7 mouse cellular contexts compared by ENCODE assay signal in the genomic region with DNA sequence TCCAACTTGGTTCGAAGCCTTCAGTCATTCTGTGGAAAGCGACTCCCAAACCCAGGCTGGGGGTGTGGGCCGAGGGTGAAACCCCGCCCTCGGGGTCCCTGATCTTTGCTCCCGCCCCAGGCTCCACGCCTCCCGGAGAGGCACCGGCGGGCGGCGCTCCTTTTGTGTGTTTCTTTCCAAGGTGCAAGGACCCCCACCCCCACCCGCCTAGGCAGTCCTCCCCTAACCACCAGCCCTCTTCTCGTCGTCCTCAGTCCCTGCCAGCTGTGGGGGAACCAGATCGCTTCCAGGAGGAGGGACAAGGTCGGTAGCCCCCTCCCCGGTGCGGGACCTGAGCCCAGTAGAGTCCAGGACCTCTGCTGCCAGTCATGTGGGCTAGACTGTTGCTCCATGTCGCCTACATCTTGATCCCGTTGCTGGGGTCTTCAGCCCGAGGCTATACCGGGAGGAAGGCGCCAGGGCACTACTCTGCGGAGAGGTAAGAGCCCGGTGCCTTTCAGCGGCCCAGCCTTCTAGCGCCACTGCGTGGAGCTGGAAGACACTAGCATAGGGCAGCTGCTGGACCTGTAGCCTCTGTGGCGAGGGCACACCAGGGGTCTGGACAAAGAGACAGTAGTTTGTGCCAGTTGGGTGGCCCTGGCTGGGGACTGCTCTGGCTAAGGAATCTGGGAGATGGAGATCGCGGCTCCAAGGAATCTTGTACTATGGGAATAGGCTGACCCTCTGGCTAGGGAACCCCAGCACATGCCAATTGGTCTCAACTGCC. TPM values are rescaled to one million over a fixed set of nuclear protein-coding genes. Genes with fewer than 3 reads are reported as not detected.
DNase-seq lines count a peak whose midpoint lies in the region; TF ChIP-seq lines count a peak whose summit lies in the region.

Gene Vwce, plus strand, starts transcription at position 108 of the 766 bp plus-strand sequence.

- TF ChIP-seq CTCF in spleen, adult 2 months (IDR thresholded peaks at IDR 0.05; ENCODE audit: extremely low read depth, insufficient read depth, insufficient read length, insufficient replicate concordance), result no peak

- H3K9me3 ChIP-seq in megakaryocyte, embryonic 14.5 days, result no peaks in the 10 kb centered on the region

- TF ChIP-seq POLR2A in spleen, adult 2 months (IDR thresholded peaks at IDR 0.05; ENCODE audit: low read depth, low read length), result no peak

- H3K27me3 ChIP-seq in megakaryocyte, embryonic 14.5 days (replicated peaks), result peaks cover 33% of the 10 kb centered on the region
- peaks cover 6% of the 10 kb centered on the region for H3K27me3 ChIP-seq in spleen, adult 2 months (ENCODE audit: control insufficient read depth, insufficient read depth, low read length)

- peak within 1 kb of the TSS; percentile 84 for H3K4me3 ChIP-seq in megakaryocyte, embryonic 14.5 days (replicated peaks)
- peak within 1 kb of the TSS; percentile 32 for H3K4me3 ChIP-seq in spleen, adult 2 months (ENCODE audit: extremely low read depth, insufficient read depth, insufficient read length)

- 7% methylated on average over 32 of the region's 32 CpGs for WGBS in spleen, adult 2 months

- H3K27ac ChIP-seq in spleen, adult 2 months (ENCODE audit: insufficient read depth, low read length), result no peak within 1 kb of the TSS

- peaks cover 26% of the 10 kb centered on the region for H3K4me1 ChIP-seq in megakaryocyte, embryonic 14.5 days
- no peaks in the 10 kb centered on the region; the same call in 1 of the 2 replicates for H3K4me1 ChIP-seq in spleen, adult 2 months (ENCODE audit: control insufficient read depth, insufficient read depth, insufficient read length)

- H3K36me3 ChIP-seq in megakaryocyte, embryonic 14.5 days (replicated peaks; ENCODE audit: low read length), result peaks cover 35% of the 10 kb centered on the region
- peaks cover 5% of the 10 kb centered on the region for H3K36me3 ChIP-seq in spleen, adult 2 months (ENCODE audit: control insufficient read depth, insufficient read depth, low read length)

- peak; percentile 66 to 70 for DNase-seq in adrenal gland, postnatal 36 days
- DNase-seq in cerebellum, postnatal 14 days, result peak; percentile 62 to 63
- DNase-seq in frontal cortex, postnatal 36 days (ENCODE audit: low spot score in 2 of 2), result peak; percentile 44 to 53
- peak; percentile 22 for DNase-seq in induced T-regulatory cell, adult 2 months (ENCODE audit: low read depth)
- DNase-seq in left cerebral cortex, adult 8-10 months (ENCODE audit: low spot score in 2 of 2), result peak; percentile 12 to 21
- no peak for DNase-seq in spleen, adult 2 months (ENCODE audit: low read depth in 1 of 2, low spot score in 2 of 2)

RNA-seq across cellular contexts. Expression of gene Vwce, which starts in this region (rescaled TPM):
- under 1 TPM; 0.26 to 0.60 TPM for total RNA-seq in adrenal gland, postnatal 36 days (2021)
- under 1 TPM; 0.39 to 0.77 (median 0.47) TPM for total RNA-seq in left cerebral cortex, adult 8-10 months (2022)
- 0.46 TPM in 1 of 2 replicates, not detected in the other for polyA plus RNA-seq in megakaryocyte, embryonic 14.5 days (2012; ENCODE audit: insufficient read depth, low replicate concordance)
- polyA plus RNA-seq in spleen, adult 2 months (2012; rRNA removed), result 0.07 and 0.21 TPM in 2 replicates

Comparison
In these comparisons a context has a peak if more than half of its experiments do, and no peak if none do; other contexts are left out.
1. Peak in DNase-seq in adrenal gland, postnatal 36 days; RNA of the gene not detected or under 1 TPM.
2. Peak in DNase-seq in left cerebral cortex, adult 8-10 months; RNA of the gene not detected or under 1 TPM.
3. DNase-seq: peak in cerebellum, postnatal 14 days (2 of 2), frontal cortex, postnatal 36 days (2 of 2) and induced T-regulatory cell, adult 2 months (single experiment); none in spleen, adult 2 months (0 of 2).